Mouse (Mus musculus): ENCODE results near the gene Spon1.

DNA sequence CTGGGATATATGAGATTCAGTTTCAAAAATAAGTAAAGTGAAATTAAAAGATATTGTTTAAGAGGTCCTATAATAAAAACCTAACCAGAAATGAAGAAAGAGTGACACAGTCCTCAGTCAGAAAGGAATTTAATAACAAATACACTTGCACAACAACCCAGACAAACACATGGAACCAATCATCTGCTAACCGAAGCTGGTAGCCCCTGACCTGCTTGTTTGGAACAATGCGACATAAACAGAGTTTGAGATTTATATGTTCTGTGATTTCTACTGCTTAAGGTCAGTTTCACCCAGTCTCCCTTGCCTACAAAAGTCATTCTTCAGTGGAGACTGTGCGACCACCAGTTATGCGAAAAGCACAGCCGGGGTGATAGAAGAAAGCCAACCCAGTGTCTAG, 138.1 kb downstream of the Spon1 start:
- TF ChIP-seq CTCF (IDR thresholded peaks at IDR 0.05): no peak
- TF ChIP-seq EP300 (IDR thresholded peaks at IDR 0.05): no peak
